Comparison of ENCODE assay signal across 23 mouse cellular contexts in the genomic region with DNA sequence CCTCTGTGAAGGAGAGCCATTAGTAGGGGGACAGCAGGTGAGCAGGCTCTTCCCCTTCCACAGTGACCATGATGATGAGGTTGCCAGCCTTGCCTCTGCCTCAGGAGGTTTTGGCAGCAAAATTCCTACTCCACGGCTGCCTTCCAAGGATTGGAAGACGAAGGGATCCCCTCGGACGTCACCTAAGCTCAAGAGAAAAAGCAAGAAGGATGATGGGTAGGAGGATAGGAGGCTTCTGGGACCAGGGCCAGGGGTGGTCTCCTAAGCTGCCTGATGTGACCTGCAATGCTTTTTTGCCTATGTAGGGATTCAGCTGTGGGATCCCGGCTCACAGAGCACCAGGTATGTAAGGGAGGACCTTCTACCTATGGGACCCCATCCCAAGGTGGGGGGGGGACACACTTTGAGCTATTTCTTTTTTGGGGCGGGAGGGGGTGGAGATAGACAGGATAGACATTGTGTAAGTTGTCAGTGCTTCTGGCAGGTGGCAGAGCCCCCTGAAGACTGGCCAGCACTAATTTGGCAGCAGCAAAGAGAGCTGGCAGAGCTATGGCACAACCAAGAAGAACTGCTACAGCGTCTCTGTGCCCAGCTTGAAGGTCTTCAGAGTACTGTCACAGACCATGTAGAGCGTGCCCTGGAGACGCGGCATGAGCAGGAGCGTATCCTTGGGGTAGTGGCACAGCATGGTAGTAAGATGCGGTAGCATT. TPM values are rescaled to one million over a fixed set of nuclear protein-coding genes. Genes with fewer than 3 reads are reported as not detected.
"Had no signal": no experiment of that assay in that cellular context is flagged by ENCODE, and none has a peak within 500 bp of the region (broad histone marks: within the 10 kb centered on the region; RNA-seq: fewer than 3 reads in every experiment).

No protein-coding gene starts in this region.

- DNase-seq: heart, postnatal 4 days; kidney, adult 18-20 months; kidney, adult 8-10 months; kidney, postnatal 10 days; kidney, postnatal 25 days; kidney, postnatal 4 days; liver; liver, embryonic 13.5 days; liver, postnatal 0 days; lung, adult 2 months had no signal

- H3K27ac ChIP-seq: heart, embryonic 10.5 days; hindbrain, embryonic 10.5 days; hindbrain, embryonic 12.5 days; hindbrain, embryonic 14.5 days; intestine, embryonic 15.5 days; limb, embryonic 10.5 days; limb, embryonic 12.5 days; liver, embryonic 13.5 days; liver, embryonic 15.5 days had no signal

- H3K4me3 ChIP-seq: heart, embryonic 10.5 days; heart, embryonic 12.5 days; hindbrain, embryonic 10.5 days; hindbrain, embryonic 12.5 days; intestine, embryonic 15.5 days; limb, embryonic 10.5 days; limb, embryonic 12.5 days; liver, embryonic 13.5 days; liver, embryonic 15.5 days had no signal

RNA-seq across cellular contexts. Expression of a gene that starts 3.5 kb away (rescaled TPM):
- total RNA-seq: gastrocnemius, adult 8-10 months; gastrocnemius, postnatal 25 days; granulocyte monocyte progenitor cell, adult 5-6 weeks; heart, postnatal 10 days; heart, postnatal 4 days had no signal
